Mouse (Mus musculus): ENCODE results near the gene Nav1. TPM values are rescaled to one million over a fixed set of nuclear protein-coding genes. Genes with fewer than 3 reads are reported as not detected.

Nav1 gene
- total RNA-seq, 2 experiments from 2014 or later: 232 to 237 TPM

DNA sequence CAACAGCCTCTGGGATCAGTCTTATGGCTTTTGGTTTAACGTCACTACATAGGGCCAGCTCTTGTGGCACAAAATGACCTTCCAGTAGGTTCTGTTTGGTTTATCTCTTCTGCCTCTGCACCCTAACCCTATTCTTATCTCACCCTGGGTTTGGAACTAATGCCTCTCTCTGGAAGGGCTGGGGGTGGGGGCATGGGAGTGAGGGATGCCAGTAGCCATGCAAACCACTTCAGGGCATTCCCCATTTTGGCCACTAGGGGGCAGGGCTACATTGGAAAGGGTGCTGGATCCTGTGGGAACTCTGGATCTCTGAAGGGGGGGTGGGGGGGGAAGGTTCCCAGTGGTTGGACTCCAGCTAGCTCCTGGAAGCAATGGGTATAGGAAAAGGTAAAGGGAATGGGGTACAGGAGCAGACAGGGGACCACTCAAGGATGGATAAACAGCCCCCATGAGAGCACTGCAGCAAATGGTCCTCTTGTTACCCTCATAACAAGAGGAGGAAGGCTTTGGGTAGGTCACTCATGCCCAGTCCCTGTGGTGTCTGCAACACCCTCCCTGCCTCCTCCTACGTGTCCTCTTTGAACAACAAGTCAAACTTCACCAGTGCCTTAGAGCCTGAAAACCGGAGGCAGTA is 145.9 kb downstream of the Nav1 start:
- intact Hi-C loops (cut with DNase I): loop anchor here (5.0 kb wide), 1 partner anchor 211 kb away; no protein-coding TSS in a partner anchor
- DNase-seq: peak; percentile 78

- intact Hi-C loops (cut with DNase I): loop anchor here (5.0 kb wide), 1 partner anchor 212 kb away; no protein-coding TSS in a partner anchor
- no peak for DNase-seq
Observed at GRCm38 (mm10) chr1:135460521-135460920, 146.6 kb downstream of the Nav1 start.

DNA sequence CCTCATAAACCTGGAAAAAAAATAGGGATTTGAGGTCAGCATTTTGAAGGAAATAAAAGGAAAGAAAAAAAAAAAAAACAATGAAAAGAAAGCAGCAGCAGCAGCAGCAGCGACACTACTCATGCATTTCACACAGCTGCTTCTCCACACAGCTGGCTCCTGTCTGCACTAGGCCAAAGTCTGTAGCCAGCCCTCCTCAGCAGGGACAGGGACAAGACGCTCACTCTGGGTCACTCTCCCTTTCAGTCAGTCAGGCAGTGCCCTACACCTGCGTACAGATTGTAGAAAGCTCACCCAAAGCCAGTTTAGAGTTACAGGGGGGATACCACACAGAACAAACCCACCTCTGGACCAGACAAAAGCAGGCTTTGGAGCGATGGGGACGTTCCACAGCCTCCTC is 149.2 kb downstream of the Nav1 start:
- DNase-seq: no peak
- intact Hi-C loops (cut with DNase I): no loop called here

GRCm38 (mm10) chr1:135452259-135452658 is 154.8 kb downstream of the Nav1 start:
- DNase-seq: peak; percentile 39
- intact Hi-C loops (cut with DNase I): no loop called here

- intact Hi-C loops (cut with DNase I): no loop called here
- DNase-seq: no peak
Observed at GRCm38 (mm10) chr1:135451419-135451818, 155.7 kb downstream of the Nav1 start.

- DNase-seq: no peak
- intact Hi-C loops (cut with DNase I): no loop called here
Observed at GRCm38 (mm10) chr1:135449876-135450275, 157.2 kb downstream of the Nav1 start.

DNA sequence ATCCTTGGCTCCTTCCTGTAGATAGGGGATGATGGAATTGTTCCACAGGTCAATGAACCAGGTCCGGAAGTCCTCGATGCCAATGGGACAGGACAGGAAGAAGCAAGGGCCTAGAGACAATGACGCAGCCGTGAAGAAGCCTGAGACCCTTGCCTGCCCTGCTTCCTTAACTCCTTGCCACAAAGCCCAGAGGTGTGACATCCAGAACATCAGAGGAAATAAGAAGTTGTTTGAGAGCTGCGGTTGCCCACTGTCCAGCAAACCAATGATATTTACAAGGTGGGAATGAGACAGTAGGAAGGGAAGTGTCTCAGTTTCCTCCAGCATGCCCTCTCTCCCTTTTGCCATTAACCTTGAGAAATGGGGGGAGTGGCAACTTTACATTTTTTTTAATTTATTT is 158.2 kb downstream of the Nav1 start:
- no peak for DNase-seq
- intact Hi-C loops (cut with DNase I): no loop called here

DNA sequence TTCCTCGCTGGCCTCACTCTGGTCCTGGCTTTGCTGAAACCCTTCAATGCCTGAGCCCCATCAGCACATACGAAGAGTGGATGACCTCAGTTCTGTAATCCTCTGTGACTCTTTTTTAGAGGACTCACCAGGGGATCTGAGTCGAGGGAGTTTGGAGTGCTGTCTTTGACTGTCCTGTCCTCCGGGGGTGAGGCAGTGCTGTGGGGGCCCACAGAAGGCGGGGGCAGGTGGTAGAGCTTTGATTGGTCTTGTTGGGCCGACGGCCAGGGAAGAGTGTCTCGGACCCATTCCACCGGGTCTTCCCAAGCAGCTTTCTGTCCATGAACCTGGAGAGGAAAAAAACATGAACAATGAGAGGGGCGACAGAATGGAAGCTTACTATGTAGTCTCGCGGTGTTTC is 163.6 kb downstream of the Nav1 start:
- DNase-seq: no peak
- intact Hi-C loops (cut with DNase I): no loop called here

DNA sequence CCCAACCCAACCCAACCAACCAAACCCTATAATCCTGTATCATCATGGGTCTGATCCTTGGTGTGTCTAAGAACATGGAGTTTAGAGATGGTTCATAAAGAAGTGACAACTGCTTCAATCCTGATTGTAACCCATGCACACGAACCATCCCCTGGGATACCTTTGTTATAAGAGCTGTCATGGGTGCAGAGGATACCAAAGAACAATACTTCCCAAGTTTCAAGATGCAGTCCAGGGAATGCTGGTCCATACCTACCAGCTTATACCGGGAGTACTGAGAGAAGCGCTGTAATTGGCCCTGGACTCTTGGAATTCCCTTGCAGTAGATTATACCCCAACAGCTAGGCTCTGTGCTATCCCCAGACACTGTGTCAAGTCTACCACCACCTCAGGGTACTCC is 165.2 kb downstream of the Nav1 start:
- DNase-seq: no peak
- intact Hi-C loops (cut with DNase I): no loop called here

DNA sequence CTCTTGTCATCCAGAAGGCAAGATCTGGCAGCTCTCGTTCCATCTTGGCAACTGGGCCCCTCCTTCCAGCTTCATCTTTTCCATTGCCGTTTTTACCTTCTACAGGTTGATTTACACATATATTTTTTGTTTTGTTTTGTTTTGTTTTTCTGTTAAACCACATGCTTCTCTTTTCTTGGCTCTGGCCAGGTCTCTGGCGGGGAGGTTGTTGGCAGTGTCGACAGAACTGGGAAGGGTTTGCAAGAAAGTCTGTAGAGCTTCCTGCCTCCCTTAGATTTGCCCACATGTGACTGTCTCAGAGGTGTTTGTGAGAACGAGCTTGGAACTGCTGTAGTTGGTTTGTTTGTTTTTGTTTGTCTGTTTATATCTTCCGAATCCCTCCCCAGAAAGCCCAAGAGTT is 166.1 kb downstream of the Nav1 start:
- intact Hi-C loops (cut with DNase I): no loop called here
- no peak for DNase-seq

- no peak for DNase-seq
- intact Hi-C loops (cut with DNase I): no loop called here
Observed at GRCm38 (mm10) chr1:135438801-135439200, 168.3 kb downstream of the Nav1 start.

GRCm38 (mm10) chr1:135435823-135436222 is 171.3 kb downstream of the Nav1 start:
- intact Hi-C loops (cut with DNase I): no loop called here
- no peak for DNase-seq

DNA sequence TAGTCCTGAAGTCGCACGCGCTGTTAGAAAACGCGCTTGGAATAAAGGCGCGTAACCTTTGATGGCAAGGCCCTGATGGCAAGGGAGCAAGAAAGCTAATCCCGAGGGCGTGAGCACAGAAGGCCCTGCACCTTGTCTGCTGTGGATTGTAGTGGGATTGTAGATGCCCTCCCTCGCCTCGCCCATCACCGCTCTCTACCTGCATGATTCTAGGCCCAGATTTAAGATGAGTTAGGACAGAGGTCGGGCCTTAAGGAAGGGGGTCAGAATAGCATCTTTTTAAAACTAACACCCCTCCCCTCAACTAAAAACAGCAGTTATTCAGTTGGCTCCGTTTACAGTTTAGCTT is 176.5 kb downstream of the Nav1 start:
- intact Hi-C loops (cut with DNase I): no loop called here
- DNase-seq: no peak

- intact Hi-C loops (cut with DNase I): no loop called here
- peak; percentile 95 for DNase-seq
Observed at GRCm38 (mm10) chr1:135429901-135430668, 177.0 kb downstream of the Nav1 start, which contains the start of gene Ipo9. Ipo9 (minus strand) TSS chr1:135430499.

DNA sequence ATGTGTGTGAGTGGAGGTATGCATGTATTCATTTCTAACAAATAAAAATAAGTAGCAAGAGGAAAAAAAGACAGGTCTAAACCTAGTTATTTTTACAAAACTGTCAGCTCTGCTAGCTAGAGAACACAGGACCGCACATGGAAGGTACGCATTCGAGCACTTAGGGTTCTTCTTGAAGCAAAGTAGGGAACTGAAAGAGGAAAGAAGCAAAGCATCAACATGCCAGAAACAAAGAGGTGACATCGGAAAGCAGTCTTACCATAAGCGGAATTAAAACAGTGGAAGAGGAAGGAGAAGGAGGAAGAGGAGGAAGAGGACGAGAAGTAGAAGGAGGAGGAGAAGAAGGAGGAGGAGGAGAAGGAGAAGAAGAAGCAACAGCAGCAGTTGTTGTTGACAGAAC is 179.7 kb downstream of the Nav1 start:
- intact Hi-C loops (cut with DNase I): no loop called here
- DNase-seq: no peak

- intact Hi-C loops (cut with DNase I): no loop called here
- DNase-seq: no peak
Observed at GRCm38 (mm10) chr1:135426645-135427044, 180.4 kb downstream of the Nav1 start.

DNA sequence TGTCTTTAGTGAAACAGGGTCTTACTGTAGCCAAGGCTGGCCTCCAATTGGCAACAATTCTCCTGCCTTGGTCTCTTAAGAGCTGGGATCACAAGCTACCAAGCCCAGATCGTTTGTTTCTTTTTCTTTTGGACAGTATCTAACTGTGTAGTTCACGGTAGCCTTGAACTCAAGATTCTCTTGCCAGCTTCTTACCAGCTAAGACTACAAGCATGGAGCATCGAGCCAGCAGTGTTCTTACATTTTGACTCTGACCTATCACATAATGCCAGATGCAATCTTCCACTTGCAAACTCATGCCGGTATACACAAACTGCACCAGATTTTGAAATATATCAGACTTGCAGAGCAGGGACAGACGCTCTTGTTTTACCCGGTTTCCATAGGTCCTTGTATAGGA is 184.3 kb downstream of the Nav1 start:
- intact Hi-C loops (cut with DNase I): no loop called here
- no peak for DNase-seq

GRCm38 (mm10) chr1:135413996-135414395 is 193.1 kb downstream of the Nav1 start:
- DNase-seq: no peak
- intact Hi-C loops (cut with DNase I): no loop called here

DNA sequence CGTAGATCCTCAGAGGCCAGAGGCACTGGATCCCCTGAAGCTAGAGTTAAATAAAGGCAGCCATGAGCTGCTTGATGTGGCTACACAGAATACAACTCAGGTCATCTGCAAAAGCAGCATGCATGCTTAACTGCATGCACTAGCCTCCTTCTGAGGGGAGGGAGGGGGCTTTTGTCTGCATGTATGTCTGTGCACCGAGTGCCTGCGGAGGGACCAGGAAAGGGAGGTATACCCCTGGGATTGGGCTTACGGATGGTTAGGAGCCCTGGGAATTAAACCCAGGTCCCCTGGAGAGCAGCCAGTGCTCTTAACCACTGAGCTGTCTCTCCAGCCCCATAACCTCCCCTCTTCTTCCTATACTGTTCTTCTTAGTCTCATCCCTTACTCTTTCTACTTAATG is 195.0 kb downstream of the Nav1 start:
- intact Hi-C loops (cut with DNase I): no loop called here
- no peak for DNase-seq

GRCm38 (mm10) chr1:135410967-135411366 is 196.1 kb downstream of the Nav1 start:
- no peak for DNase-seq
- intact Hi-C loops (cut with DNase I): no loop called here

GRCm38 (mm10) chr1:135408973-135409372 is 198.1 kb downstream of the Nav1 start:
- no peak for DNase-seq
- intact Hi-C loops (cut with DNase I): no loop called here

GRCm38 (mm10) chr1:135405356-135405755 is 201.7 kb downstream of the Nav1 start:
- no peak for DNase-seq
- intact Hi-C loops (cut with DNase I): no loop called here
